Mouse (Mus musculus): ENCODE results near the gene Jhy.

Jhy gene

DNA sequence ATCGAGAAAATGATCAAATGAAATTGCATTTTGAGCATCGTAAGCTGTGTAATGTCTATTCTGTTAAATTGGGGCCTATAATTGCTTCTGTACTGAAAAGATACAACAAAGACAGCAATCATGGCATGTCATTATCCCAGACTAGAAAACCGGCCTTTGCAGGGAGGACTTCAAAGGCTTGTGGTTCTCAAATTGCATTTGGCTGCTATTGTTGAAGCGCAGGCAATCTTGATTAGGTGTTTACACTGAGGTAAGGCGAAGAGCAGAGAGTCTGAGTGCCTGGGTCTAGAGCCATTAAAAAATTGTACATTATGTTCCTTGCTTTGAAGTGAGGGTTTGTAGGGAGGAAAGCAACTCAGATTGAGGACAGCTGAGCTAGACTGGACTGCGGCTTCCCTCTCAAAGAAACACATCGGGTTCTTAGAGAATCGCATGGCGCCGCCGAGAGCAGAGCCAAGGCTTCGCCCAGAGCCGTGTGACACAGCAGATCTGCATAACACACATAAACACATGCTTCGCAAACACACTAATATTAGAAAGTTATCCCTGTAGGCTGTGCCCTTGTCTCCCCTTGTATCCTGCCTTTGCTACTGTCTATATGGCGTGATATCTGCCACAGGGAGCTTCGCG lies 36.5 kb downstream of the Jhy start:
- no peak for DNase-seq (ENCODE audit: low spot score in 2 of 2)

DNA sequence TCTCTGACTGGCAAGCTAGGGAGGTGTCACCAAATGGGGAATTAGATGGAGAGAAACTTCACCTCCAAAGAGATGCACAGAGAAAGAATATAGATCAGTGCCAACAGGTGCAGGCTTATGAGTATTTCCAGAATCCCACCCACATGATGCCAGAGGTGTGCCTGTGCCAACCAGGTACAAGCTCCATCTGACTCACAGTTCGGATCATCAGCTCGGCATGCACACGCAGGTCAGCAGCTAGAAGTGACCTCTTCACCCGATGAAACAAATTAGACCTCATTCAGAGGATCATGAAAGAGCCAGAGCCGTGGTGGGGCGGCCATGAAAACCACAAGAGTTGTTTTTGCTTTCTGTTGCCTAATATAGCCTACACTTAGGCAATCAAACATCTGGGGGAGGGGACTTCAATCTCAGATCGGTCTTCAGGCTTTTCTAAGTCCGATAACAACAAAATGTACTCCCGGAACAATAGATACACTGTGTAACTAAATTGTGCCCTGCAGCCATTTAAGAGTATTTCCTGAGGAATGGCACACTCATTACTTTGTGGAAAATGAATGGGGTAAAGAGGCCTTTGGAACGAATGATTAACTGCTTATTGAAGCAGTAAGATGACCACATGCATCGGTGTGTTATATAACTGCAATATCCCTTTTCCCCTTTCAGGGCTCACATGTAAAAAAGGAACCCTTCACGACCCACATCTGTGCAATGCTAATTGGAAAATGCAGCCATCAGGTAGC lies 45.9 kb downstream of the Jhy start:
- no peak for DNase-seq (ENCODE audit: low spot score in 2 of 2)

DNA sequence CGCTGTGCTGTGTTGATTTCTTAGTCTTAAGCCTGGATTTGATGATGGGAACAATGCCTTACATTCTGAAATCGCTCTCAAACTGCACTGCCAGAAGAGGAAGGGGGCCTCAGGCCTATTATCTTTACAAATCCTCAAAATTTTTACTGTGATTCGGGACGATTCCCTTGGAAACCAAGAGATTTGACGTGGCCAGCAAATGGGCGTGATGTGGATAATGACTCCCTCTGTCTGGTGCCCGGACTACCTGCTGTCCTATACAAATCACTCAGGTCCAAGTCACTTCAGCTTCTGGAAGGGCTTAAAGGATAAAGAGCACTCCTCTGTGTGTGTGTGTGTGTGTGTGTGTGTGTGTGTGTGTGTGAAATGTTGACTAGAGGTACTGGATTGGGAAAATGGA lies 55.0 kb downstream of the Jhy start:
- DNase-seq (ENCODE audit: low spot score in 2 of 2): no peak

DNA sequence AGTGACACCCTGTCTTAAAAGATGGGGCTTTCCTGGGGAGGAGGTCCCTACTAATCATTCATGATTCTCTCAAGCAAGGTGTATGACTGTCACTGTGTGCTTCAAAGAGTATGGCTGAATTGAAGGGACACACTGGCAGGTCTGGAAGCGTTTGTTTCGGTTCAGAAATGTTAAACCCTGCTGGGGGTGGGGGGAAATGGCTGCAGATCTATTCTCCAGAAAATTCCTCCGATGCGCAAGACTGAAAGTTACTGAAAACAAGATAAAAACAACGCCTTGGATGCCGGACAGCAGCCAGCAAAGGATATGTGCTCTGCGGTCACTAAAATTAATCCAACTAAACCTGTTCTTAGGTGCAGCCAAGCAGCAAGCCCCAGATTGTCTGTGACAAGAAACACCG lies 55.5 kb downstream of the Jhy start:
- DNase-seq (ENCODE audit: low spot score in 2 of 2): no peak

DNA sequence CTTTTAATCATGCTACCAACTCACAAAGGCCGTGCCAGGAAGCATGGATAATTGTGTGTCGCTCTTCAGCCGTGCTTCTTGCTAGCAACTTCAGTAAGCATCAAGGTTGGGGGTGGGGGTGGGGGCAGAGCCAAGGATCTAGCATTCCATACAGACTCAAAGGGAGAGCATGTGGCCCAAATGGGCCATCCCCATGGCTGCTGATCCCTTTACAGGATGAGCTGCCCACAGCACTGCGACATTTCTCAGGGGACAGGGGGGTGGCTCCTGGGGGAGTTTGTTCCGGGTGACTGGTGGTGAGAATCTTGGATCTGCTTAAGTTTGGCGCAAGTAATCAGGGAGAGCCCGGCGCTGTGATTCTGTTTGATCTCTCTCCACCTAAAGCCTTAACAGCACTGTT lies 56.5 kb downstream of the Jhy start:
- DNase-seq (ENCODE audit: low spot score in 2 of 2): no peak

DNA sequence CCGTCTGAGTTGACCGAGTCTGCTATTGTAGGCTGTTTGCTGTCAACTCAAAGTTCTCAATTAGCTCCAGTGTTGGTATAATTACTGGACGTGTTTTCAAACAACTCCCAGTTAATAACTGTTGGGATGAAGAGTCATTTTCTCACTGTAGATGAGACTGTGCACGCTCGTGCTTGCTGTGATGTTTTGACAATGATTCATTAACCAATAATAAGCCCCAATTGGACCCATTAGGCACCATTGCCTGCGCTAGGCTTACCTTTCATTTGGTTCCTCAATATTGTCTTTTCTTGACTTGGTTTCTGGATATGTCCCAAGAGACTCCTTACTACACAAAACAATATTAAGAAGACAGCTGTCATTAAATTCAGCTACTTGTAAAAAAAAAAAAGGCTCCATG lies 71.5 kb downstream of the Jhy start:
- DNase-seq (ENCODE audit: low spot score in 2 of 2): no peak

DNA sequence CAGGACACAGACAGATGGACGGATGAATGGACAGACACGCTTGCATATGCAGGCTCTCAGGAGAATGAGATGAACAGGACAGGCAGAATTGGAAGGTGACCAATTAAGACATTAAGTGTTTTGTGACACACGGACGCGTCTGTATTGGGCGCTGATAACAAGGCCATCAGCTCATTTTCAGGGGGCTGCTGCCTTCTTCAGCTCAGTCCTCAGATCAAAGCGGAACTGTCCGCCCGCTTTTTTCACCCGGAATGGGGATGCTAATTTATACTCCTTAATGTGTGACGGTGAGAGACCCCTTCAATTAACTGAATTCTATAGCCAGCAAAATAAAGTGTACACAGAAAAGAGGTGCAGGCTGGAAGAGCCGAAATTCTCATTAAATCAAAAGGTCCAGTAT lies 74.5 kb downstream of the Jhy start:
- DNase-seq (ENCODE audit: low spot score in 2 of 2): no peak

DNA sequence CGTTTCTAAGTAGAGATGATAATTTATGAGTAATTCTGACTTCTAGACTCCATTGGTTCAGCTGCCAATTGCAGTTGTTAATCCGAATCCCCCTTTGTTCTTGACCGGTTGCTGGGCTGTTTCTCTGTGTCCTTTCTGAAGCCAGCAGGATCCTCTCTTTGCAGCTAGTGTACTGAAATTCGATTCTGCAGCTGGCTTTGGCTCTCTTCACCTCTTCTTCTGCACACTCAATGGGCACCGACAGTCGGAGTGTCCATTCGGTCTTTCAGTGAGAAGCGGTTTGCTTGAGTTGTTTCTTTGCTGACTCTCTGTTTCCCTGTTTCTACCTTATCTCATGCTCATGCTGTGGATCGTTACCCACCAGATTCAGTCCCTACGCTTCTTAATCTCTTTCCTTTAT lies 78.2 kb downstream of the Jhy start:
- DNase-seq (ENCODE audit: low spot score in 2 of 2): no peak

DNA sequence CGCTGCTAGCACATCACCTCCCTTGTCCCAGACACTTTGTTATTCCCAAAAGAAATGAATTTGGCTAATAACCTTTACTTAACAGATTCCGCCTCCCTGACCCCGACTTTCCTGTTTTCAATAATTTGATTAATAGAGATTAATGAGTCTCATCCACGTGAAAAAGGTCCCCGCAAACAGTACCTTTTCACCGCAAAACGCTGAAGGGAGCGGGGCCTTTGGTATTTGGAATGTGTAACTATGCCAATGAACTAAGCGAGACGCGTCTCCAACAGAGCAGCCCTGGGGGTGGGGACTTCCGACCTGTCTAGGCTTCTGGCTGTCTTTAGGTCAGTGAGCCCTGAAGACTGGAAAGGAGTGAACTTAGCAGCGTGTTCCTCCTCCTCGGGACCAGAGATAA lies 84.9 kb downstream of the Jhy start:
- DNase-seq (ENCODE audit: low spot score in 2 of 2): no peak

DNA sequence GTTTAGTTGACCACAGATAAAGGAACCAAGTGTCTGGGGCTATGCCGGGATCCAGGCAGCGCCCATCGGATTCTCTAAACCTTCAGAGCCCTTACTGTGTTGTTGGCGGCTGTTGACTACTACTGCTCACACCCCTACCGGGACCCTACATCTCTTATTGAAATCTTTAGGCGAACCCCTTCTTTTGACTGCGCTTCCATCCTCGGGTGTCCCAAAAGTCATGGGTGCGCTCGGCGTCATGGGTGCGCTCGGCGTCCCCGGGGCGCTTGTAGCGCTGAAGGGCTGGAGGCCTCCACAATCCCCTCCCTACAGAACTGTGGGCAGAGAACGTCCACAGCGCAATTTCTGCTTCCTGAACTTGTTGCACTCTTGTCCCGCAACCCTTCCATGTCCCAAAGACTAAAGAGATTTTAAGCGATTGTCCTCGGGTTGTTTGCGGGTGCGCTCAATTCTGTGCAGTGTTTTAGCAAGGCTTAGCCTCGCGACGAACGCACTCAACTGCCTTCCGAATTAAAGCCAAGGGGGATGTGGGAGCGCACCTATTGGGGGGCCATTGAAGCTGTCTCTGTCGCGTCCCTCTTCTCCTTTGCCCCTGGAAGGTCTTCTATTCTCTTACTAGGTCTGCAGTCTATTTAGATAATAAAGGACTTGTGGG lies 85.5 kb downstream of the Jhy start:
- DNase-seq (ENCODE audit: low spot score in 2 of 2): no peak

DNA sequence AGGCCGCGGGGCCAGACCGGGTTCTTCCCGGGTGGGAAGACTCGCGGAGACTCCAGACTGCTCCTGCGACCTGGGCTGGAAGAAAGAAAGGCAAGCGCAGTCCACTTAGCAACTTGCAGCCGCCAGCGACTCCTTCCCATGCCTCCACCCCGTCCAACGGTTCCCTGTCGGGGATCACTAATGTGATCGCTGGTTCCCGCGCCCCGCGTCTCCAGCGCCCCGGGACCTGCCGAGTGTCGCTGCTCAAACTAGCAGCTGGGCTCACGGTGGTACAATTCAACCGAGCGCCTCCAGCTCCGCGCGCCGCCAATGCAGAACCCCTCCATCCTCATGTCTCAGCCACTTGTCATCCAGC lies 86.1 kb downstream of the Jhy start:
- no peak for DNase-seq (ENCODE audit: low spot score in 2 of 2)

DNA sequence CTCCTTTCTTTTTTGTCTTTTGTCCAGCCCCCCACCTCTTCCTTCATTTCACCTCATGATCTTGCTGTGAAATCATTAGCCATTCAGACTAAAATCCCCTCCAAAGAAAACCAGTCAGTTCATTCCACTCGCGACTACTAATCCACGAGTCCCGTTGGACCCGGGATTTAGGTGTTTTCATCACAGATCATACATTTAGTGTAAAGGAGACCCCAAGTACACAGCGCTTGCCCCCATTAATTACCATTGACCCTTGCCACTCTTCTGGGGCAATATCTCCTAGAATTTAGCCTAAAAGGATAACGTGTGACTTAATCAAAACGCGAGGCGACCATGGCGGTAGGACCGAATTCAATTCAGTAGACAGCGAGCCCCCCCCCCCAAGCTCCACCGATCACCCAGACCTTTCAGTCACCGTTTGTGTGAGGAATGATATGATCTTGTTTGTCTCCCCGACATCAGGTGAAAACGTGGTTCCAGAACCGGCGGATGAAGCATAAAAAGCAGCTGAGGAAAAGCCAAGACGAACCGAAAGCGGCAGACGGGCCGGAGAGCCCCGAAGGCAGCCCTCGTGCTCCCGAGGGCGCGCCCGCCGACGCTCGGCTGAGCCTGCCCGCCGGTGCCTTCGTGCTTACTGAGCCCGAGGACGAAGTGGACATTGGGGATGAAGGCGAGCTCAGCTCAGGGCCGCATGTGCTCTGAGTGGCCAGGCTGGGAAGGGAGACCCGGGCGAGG lies 86.6 kb downstream of the Jhy start:
- no peak for DNase-seq (ENCODE audit: low spot score in 2 of 2)

DNA sequence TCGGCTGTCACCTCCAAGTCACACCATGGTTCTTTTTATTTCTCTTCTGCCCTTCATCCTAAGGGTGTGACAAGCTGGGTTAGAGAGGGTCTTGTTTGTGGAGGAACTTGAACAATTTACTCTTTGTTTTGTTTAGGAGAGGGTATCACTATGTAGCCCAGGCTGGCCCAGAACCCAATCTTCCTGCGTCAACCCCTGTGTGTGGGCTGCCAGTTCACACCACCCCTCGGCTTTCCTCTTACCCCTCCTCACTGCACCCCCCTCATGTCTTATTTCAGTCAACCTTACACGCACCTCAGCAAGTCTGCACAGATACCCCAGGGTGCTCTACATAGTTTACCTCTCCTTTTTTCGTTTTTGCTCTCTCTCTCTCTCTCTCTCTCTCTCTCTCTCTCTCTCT lies 87.2 kb downstream of the Jhy start:
- no peak for DNase-seq (ENCODE audit: low spot score in 2 of 2)

DNA sequence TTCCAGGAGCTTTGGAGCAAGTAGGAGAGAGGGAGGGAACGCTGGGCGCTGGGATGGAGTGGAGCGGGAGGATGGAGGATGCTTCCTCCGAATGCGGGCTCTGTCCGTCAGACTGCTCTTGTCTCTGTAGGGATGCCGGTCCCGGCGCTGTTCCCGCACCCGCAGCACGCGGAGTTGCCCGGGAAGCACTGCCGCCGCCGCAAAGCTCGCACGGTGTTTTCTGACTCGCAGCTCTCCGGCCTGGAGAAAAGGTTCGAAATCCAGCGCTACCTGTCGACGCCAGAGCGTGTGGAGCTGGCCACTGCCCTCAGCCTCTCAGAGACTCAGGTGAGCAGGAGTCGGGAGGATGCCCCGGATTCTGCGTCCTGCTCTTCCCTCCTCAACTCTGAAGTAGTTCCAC lies 87.8 kb downstream of the Jhy start:
- no peak for DNase-seq (ENCODE audit: low spot score in 2 of 2)

DNA sequence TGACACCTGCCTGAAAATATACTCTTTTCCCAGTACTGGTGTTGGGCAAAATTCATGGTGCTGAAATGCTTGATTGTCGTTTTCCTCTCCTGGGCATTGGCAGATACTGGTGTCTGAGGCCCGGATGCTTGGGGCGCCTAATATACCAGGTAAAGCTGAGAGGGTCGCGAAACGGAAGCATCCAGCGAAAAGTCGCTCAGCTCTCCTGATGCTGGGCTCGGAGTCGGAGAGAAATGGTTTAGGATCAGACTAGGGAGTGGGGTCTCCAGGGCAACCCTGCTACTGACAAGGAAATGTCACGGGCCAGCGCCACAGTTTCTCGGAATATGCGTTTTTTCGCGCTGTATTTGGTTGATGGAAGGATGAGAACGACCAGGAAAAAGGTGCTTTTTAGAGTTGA lies 88.5 kb downstream of the Jhy start:
- no peak for DNase-seq (ENCODE audit: low spot score in 2 of 2)

DNA sequence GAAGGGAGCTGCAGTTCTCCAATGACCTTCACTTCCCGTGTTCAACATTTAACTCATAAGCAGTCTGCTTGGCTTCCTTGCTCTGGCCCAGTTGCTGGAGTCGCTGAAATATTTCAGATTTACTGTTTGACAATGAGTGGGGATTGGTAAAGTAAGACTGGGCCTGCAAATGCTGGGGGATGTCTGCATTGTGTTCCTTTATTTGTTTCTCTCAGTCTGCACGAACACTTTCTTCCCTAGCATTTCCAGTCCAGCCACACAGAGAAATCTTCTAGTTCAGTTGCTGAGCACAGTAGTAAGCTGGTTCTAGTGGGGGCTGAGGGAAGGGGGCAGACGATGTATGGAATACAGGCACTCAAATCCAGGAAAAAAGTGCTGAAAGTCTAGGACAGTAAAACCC lies 89.0 kb downstream of the Jhy start:
- no peak for DNase-seq (ENCODE audit: low spot score in 2 of 2)

DNA sequence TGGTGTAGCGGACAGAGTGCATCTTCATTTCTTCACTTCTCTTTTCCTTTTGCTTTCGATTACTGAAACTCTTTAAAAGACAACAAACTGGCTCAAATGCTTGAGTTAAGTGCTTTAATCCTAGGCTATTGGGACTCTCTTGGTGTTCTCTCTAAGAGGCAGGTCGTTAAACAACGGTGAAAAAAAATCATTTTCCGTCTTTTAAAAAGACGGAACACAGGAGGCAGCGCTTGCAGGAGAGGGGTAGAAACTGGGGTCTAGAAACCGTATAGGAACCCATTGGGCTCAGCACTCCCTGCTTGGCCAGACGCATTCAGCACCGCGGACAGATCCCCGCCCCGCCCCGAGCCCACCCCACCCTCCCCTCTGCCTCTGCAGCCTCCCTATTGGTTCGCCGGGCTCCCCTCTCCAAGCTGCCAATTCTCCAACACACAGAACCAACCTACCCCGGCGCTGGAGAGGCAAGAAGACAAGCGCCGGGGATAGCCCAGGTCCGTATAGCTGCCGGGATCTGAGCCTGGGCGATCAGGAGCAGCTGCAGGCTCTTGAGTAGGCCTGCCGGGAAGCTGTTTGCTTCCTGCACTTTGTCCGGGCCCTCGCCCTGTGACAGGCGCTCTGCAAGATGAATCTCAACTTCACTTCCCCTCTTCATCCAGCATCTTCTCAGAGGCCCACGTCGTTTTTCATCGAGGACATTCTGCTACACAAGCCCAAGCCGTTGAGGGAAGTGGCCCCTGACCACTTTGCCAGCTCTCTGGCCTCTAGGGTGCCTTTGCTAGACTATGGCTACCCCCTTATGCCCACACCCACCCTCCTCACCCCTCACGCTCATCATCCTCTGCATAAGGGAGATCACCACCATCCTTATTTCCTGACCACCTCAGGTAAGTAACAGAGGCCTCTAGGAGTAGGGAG lies 90.1 kb downstream of the Jhy start, which contains the start of gene Bsx:
TSS of gene Bsx (plus strand) at position 572 of the 915 bp plus-strand sequence.
- no peak for DNase-seq (ENCODE audit: low spot score in 2 of 2)

DNA sequence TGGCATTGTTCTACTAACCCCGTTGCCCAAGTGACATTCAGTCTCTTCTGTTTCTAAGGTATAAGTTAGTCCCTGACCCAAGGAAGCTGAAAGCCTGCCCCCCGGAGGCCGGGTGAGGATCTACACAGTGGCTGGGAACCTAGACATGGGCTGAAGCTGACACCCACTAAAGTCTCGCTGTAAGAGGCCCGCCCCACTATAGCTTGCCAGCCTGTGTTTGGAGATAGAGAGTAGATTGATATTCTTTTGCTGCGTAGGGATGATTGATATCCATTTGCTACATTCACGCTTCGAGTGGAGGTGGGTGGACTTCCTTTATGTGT lies 91.8 kb downstream of the Jhy start:
- DNase-seq (ENCODE audit: low spot score in 2 of 2): no peak

DNA sequence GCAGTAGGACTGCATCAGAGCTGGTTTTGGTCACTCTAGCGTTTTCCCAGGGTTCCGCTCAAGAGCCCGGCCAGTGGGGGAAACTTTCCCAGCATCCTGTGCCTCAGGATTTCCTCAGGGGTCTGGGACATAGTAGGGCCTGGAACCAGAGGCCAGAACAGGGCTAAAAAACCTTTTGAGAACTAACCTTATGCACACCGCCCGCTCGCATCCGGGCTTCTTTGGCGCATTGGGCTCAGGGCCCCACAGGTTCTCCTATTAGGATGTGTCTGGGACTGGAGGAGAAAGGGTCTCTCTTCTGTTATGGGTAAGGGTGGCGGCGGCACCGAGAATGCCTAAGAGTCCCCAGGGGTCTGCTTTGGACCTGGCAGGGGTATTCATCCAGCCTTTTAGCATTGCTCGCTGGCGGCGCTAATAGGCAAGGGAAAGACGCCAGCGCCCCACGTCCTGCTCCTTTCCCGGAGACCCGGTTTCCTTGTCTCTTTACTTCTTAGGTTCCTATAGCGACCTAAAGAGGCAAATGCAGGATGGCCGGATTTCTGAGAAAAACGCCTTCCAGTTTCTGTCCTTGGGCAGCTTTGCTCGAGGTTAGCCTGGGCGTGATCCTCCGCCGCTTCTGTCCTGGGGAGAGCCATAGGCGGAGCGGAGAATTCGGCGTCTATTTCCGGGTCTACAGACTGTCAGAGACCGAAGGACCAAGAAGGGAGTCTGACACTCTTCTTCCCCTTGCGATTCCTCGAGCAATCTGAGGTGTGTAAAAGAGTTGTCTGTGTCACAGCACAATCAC lies 92.4 kb downstream of the Jhy start:
- DNase-seq (ENCODE audit: low spot score in 2 of 2): no peak

DNA sequence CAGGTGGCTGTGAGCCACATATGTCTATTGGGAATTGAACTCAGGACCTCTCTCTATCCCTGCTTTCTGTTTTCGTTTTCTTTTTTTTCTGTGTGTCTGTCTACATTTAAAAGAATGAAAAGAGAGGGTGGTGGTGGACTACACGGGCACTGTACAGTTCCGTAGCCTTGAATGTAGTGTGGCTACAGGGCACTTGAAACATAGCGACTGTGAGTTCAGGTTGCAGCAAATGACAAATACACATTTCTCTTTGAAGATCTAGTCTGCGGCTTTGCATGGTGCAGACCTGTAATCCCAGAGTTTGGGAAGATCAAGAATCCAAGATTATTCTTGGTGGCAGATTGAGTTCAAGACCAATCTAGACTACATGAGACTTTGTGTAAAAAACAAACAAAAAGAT lies 93.6 kb downstream of the Jhy start:
- no peak for DNase-seq (ENCODE audit: low spot score in 2 of 2)

DNA sequence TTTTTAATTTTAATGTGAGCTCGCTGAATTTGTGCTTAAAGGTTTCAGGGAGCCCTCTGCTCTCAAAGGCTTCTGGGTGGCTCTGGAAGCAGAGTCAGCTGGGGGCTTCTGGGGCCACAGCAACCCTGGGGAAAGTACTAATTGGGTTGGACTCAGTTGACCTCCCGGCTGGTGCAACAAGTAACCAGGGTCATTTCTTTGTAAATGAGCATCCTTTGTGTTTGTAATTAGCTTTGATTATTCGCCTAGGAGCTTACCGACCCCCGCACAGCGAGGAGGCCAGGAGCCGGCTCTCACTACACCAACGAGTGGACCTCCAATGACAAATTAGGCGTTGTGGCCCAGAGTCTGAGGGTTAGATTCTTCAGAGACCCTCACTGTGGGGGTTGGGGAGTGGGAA lies 104.7 kb downstream of the Jhy start:
- DNase-seq (ENCODE audit: low spot score in 2 of 2): no peak
